Mouse (Mus musculus): Measurements from ENCODE around the gene Dmrt3. TPM values are rescaled to one million over a fixed set of nuclear protein-coding genes. Genes with fewer than 3 reads are reported as not detected.
A peak's percentile ranks its signal among the peaks of the same experiment; 100 is the strongest.

Dmrt3 gene
- polyA plus RNA-seq, 1 experiment from 2014 or later: 2.6 TPM

DNA sequence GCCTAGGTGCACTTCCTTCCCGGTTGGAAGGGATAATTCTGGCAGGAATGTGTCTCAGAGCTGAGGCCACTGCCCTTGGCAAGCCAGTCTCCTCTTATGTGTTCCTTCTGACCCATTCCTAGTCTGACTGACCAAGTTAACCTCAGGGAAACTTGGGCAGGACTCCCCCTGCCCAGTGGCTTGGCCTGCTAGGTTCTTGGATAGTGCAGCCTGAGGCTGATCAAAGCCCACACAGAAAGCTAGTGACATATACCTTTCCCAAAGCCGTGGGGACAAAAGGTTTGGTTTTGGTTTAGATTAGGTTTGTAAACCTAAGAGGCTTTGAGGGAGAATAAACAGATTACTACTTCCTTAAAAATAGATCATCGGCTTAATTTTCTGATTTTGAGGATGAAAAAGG is 37.0 kb downstream of the Dmrt3 start:
- H3K36me3 ChIP-seq (ENCODE audit: control insufficient read depth, insufficient read depth, low read length): no peaks in the 10 kb centered on the region
- no peaks in the 10 kb centered on the region for H3K4me1 ChIP-seq (ENCODE audit: control insufficient read depth, insufficient read depth, low read length)
- H3K9me3 ChIP-seq (ENCODE audit: control insufficient read depth, low read length): no peaks in the 10 kb centered on the region
- H3K27ac ChIP-seq (ENCODE audit: low read depth, low read length): no peak overlapping the region
- H3K9ac ChIP-seq (replicated peaks; ENCODE audit: low read depth, low read length): no peak overlapping the region
- no peaks in the 10 kb centered on the region for H3K27me3 ChIP-seq (ENCODE audit: control insufficient read depth, insufficient read depth, low read length)
- no peak for ATAC-seq (ENCODE audit: low read depth)
- H3K4me2 ChIP-seq (ENCODE audit: low read depth, low read length): no peak overlapping the region
- H3K4me3 ChIP-seq (ENCODE audit: low read depth, low read length): no peak overlapping the region
- 79% methylated on average over 3 of the region's 3 CpGs for WGBS

DNA sequence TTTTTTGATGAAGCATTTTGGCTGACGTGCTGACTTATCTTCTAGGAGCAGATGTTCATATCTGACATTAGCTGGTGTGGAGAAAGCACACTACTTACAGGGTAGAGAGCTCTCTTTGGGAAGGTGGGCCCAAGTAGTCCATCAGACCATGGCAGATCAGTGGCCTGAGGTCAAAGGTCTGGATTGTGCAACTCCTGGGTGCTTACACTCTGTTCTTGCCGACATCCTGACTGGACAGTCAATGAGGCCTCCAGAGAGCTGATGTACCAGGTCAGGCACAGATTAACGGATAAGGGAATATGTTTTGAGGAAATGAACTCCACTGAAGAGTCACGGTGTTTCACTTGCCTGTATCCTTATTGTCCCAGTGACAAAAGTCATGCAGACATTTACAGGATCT is 38.6 kb downstream of the Dmrt3 start:
- no peak for ATAC-seq (ENCODE audit: low read depth)
- no peaks in the 10 kb centered on the region for H3K27me3 ChIP-seq (ENCODE audit: control insufficient read depth, insufficient read depth, low read length)

DNA sequence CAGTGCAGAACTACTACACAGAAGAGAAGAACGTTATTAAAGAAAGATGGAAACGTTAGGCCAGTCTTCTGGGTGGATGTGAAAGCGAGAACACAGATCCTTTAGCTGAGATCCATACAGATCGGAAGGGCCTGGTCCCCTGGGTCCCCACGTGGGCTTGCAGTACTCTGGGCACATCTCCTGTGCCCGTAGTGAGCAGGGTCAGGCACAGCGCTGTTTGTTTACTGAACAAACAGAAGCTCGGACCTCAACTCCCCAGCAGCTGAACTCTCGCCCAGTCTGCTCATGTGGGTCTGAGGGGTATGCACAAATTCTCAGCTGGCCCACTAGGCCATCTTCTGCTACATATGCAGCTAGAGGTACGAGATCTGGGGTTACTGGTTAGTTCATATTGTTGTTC is 40.4 kb downstream of the Dmrt3 start:
- Histone ChIP-seq H3K9me3 (ENCODE audit: control insufficient read depth, low read length) (no peaks in the 10 kb centered on the region), H3K27me3 (ENCODE audit: control insufficient read depth, insufficient read depth, low read length) (no peaks in the 10 kb centered on the region), H3K9ac (replicated peaks; ENCODE audit: low read depth, low read length) (no peak overlapping the region), H3K36me3 (ENCODE audit: control insufficient read depth, insufficient read depth, low read length) (no peaks in the 10 kb centered on the region), H3K4me2 (ENCODE audit: low read depth, low read length) (no peak overlapping the region), H3K4me1 (ENCODE audit: control insufficient read depth, insufficient read depth, low read length) (no peaks in the 10 kb centered on the region), H3K27ac (ENCODE audit: low read depth, low read length) (no peak overlapping the region), H3K4me3 (ENCODE audit: low read depth, low read length) (no peak overlapping the region)
- WGBS: 80% methylated on average over 10 of the region's 10 CpGs
- ATAC-seq (ENCODE audit: low read depth): no peak

More for the DNA sequence above, 38.6 kb downstream of the Dmrt3 start:
- Histone ChIP-seq H3K36me3 (ENCODE audit: control insufficient read depth, insufficient read depth, low read length) (no peaks in the 10 kb centered on the region), H3K4me3 (ENCODE audit: low read depth, low read length) (no peak overlapping the region), H3K9ac (replicated peaks; ENCODE audit: low read depth, low read length) (no peak overlapping the region), H3K27ac (ENCODE audit: low read depth, low read length) (no peak overlapping the region), H3K4me1 (ENCODE audit: control insufficient read depth, insufficient read depth, low read length) (no peaks in the 10 kb centered on the region), H3K9me3 (ENCODE audit: control insufficient read depth, low read length) (no peaks in the 10 kb centered on the region), H3K4me2 (ENCODE audit: low read depth, low read length) (no peak overlapping the region)
- WGBS: 79% methylated on average over 4 of the region's 4 CpGs

DNA sequence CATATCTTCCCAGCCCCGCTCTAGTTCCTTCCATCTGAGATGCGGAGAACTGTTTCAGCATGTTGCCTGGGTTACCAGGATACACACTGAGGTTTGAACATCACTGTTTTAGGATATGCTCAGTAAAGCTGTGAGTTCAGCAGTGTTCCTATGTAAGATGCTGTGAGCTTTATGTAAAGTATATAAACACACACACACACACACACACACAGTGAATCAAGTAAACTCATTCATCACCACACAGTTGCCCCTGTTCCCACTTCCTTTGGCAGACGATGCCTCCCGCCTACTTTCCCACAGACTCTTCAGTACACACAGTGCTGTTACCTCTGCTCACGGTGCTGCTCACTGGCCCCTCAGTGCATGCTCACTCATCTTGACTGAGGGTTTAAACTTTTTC is 42.5 kb downstream of the Dmrt3 start:
- H3K9ac ChIP-seq (replicated peaks; ENCODE audit: low read depth, low read length): no peak overlapping the region
- H3K4me2 ChIP-seq (ENCODE audit: low read depth, low read length): no peak overlapping the region
- no peaks in the 10 kb centered on the region for H3K36me3 ChIP-seq (ENCODE audit: control insufficient read depth, insufficient read depth, low read length)
- no peaks in the 10 kb centered on the region for H3K27me3 ChIP-seq (ENCODE audit: control insufficient read depth, insufficient read depth, low read length)
- H3K4me3 ChIP-seq (ENCODE audit: low read depth, low read length): no peak overlapping the region
- no peaks in the 10 kb centered on the region for H3K9me3 ChIP-seq (ENCODE audit: control insufficient read depth, low read length)
- no peak overlapping the region for H3K27ac ChIP-seq (ENCODE audit: low read depth, low read length)
- no peaks in the 10 kb centered on the region for H3K4me1 ChIP-seq (ENCODE audit: control insufficient read depth, insufficient read depth, low read length)
- ATAC-seq (ENCODE audit: low read depth): no peak
- 74% methylated on average over 5 of the region's 5 CpGs for WGBS

DNA sequence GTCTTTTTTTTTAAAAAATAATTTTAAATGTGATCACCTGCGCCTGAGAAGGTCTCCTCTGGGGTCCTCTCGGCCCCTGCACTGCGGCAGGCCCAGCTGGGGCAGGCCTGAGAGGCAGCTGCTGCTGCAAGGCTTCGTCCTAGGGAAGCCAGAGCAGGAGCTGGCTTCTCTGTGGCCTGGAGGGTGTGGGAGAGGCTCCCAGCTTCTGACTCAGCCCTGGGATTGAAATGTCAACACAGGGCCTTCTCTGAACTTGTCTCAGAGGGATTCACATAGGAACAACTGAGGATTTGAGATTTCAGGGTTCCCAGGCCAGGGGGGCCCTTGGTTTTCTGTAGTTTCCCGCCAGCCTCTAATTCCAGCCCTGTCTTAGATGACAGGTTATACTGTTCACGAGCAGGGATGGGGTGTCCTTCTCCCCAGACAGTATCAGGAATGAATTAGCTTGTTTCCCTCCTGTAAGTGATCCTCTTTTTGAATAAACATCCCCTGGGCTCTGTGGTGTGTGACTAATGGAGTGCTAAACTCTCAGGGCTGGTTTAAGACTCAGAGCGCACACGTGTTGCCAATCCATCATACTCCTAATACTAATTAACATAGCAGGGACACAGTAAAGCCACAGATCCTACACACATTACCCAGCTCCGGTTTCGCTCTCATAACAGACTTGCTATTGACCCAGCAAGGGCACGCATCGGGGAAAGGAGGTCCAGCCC is 44.1 kb downstream of the Dmrt3 start:
- 61% methylated on average over 12 of the region's 12 CpGs for WGBS
- no peak overlapping the region for H3K27ac ChIP-seq (ENCODE audit: low read depth, low read length)
- H3K4me1 ChIP-seq (ENCODE audit: control insufficient read depth, insufficient read depth, low read length): no peaks in the 10 kb centered on the region
- ATAC-seq (ENCODE audit: low read depth): peak; percentile 72; the same call in 1 of the 2 replicates
- H3K9ac ChIP-seq (replicated peaks; ENCODE audit: low read depth, low read length): no peak overlapping the region
- H3K27me3 ChIP-seq (ENCODE audit: control insufficient read depth, insufficient read depth, low read length): no peaks in the 10 kb centered on the region
- no peaks in the 10 kb centered on the region for H3K36me3 ChIP-seq (ENCODE audit: control insufficient read depth, insufficient read depth, low read length)
- no peaks in the 10 kb centered on the region for H3K9me3 ChIP-seq (ENCODE audit: control insufficient read depth, low read length)
- H3K4me3 ChIP-seq (ENCODE audit: low read depth, low read length): no peak overlapping the region
- no peak overlapping the region for H3K4me2 ChIP-seq (ENCODE audit: low read depth, low read length)

DNA sequence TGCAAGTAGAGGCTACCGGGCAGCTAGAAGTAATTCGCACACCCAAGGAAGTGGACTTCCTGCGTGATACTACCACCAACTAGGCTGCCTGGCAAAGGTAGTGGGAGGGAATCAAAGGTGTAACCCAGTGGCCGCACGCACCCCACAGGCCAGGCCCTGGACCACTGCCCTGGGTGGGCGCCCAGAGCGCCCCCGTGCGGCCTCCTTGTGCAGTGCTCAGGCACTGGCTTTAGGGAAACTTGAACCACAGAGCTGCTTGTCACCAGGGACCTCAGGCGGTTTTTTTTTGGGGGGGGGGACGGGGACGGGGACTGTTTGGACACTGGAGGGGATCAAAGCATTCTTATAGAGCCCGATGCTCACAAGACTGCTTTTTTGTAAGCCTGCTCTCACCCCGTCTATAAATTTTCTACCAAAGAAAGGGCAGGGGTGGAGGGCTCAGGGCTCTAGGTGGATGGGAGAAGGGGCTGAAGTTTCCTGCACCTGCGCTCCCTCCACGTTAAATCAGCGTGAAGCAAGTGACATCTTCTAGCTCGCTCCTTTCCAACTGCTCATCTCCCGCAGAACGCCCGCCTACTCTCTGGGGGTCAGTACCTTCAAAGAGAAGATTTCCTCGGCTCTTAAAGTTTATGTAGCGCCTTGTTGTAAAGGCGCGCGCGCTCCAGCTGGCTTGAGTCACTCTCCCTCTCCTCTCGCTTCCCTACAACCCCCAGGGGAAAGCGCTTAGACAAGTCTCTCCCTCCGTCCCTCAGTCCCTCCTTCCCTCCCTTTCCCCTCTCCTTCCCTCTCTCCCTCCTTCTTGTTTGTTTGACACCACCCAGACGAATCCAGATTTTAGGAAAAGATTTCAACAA is 55.6 kb downstream of the Dmrt3 start:
- no peak for ATAC-seq (ENCODE audit: low read depth)
- Histone ChIP-seq H3K4me1 (ENCODE audit: control insufficient read depth, insufficient read depth, low read length) (no peaks in the 10 kb centered on the region), H3K4me2 (ENCODE audit: low read depth, low read length) (no peak overlapping the region), H3K9me3 (ENCODE audit: control insufficient read depth, low read length) (no peaks in the 10 kb centered on the region), H3K9ac (replicated peaks; ENCODE audit: low read depth, low read length) (no peak overlapping the region), H3K27me3 (ENCODE audit: control insufficient read depth, insufficient read depth, low read length) (peaks cover 44% of the 10 kb centered on the region), H3K4me3 (ENCODE audit: low read depth, low read length) (no peak overlapping the region), H3K36me3 (ENCODE audit: control insufficient read depth, insufficient read depth, low read length) (no peaks in the 10 kb centered on the region), H3K27ac (ENCODE audit: low read depth, low read length) (no peak overlapping the region)
- 2% methylated on average over 31 of the region's 31 CpGs for WGBS

DNA sequence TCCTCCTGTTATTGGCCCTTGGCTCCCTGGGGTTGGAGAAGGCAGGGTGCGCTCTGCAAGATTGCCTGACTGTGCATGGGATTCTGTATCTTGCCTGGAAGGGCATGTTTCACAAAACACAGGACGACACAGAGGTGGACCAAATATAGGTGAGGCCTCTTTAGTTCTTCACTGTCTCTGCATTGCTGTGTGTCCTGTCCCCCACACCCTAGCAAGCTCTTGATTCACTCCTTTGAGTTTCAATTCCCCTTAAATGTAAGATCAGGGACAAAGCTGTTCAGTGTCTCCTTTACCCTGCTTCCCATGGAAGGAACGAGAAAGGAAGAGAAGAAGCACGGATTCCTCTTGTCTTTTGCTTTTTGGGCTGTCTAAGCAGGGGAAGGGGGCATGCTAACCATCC is 57.7 kb downstream of the Dmrt3 start:
- Histone ChIP-seq H3K9ac (replicated peaks; ENCODE audit: low read depth, low read length) (no peak overlapping the region), H3K4me3 (ENCODE audit: low read depth, low read length) (no peak overlapping the region), H3K9me3 (ENCODE audit: control insufficient read depth, low read length) (no peaks in the 10 kb centered on the region), H3K4me1 (ENCODE audit: control insufficient read depth, insufficient read depth, low read length) (no peaks in the 10 kb centered on the region), H3K4me2 (ENCODE audit: low read depth, low read length) (no peak overlapping the region), H3K27me3 (ENCODE audit: control insufficient read depth, insufficient read depth, low read length) (peaks cover 59% of the 10 kb centered on the region), H3K36me3 (ENCODE audit: control insufficient read depth, insufficient read depth, low read length) (no peaks in the 10 kb centered on the region), H3K27ac (ENCODE audit: low read depth, low read length) (no peak overlapping the region)
- 11% methylated on average over 4 of the region's 4 CpGs for WGBS
- ATAC-seq (ENCODE audit: low read depth): no peak

DNA sequence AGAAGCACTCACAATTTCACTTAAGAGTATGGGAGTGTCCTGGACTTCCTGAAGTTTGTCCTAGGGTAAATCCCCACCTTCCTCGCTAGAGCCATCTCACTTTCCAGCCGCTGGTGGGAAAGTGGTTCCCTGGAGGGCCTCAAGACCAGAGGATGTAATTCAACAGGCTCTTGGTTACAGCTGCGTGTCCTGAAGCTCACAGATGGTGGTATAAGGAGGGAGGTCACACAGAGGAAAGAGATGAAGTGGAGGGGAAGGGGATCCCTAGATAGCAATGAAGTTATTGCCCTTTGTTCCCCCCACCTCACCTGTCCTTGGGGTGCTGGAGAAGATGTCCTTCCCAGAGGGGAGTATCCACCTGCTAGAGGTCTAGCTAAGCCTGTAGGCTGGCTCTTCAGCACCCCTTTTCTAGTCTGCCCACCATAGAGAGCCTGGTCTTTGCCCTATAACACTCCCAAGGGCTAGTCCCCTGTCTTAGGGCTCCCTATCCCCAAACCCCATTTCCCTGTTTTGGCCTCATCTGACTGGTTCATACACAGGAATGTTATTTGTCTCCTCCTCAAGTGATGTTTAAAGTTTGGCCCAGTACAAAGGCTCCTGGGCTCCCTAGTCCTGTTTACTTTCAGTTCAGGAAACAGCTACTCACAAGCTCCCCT is 59.6 kb downstream of the Dmrt3 start:
- H3K4me1 ChIP-seq (ENCODE audit: control insufficient read depth, insufficient read depth, low read length): no peaks in the 10 kb centered on the region; the same call in 1 of the 2 replicates
- WGBS: 3% methylated on average over 3 of the region's 3 CpGs
- ATAC-seq (ENCODE audit: low read depth): no peak

More for the DNA sequence above, 59.6 kb downstream of the Dmrt3 start:
- Histone ChIP-seq H3K9ac (replicated peaks; ENCODE audit: low read depth, low read length) (no peak overlapping the region), H3K4me3 (ENCODE audit: low read depth, low read length) (no peak overlapping the region), H3K27ac (ENCODE audit: low read depth, low read length) (no peak overlapping the region), H3K27me3 (ENCODE audit: control insufficient read depth, insufficient read depth, low read length) (peaks cover 70% of the 10 kb centered on the region), H3K36me3 (ENCODE audit: control insufficient read depth, insufficient read depth, low read length) (no peaks in the 10 kb centered on the region), H3K9me3 (ENCODE audit: control insufficient read depth, low read length) (no peaks in the 10 kb centered on the region), H3K4me2 (ENCODE audit: low read depth, low read length) (no peak overlapping the region)
